Mouse (Mus musculus) spleen, adult 2 months (tissue): ENCODE measurements around the gene Kirrel3. TPM values are rescaled to one million over a fixed set of nuclear protein-coding genes. Genes with fewer than 3 reads are reported as not detected.
A peak's percentile ranks its signal among the peaks of the same experiment; 100 is the strongest.

ENCODE experiments used
- DNase-seq, 2 experiments: peaks; one replicate each; pipeline versions ENCODE4 v3.0.0 to v3.0.0-alpha.2; 2012 to 2021; ENCODE audit warnings: low spot score in 2 of 2, low read depth in 1 of 2
- H3K27ac ChIP-seq: fragments of 200-500 bp; 2 replicates; pipeline ENCODE4 v1.5.1; 2012; ENCODE audit warnings: low read length, inconsistent platforms; ENCODE audit not compliant: insufficient read depth
- H3K27me3 ChIP-seq: fragments of 200-500 bp; 2 replicates; pipeline ENCODE4 v1.6.1; 2012; ENCODE audit warnings: mild to moderate bottlenecking, moderate library complexity, low read length, inconsistent platforms; ENCODE audit not compliant: control insufficient read depth, insufficient read depth
- H3K36me3 ChIP-seq: fragments of 200-500 bp; 2 replicates; pipeline ENCODE4 v1.6.1; 2012; ENCODE audit warnings: mild to moderate bottlenecking, low read length, inconsistent platforms; ENCODE audit not compliant: control insufficient read depth, insufficient read depth
- H3K4me1 ChIP-seq: fragments of 200-500 bp; 2 replicates; pipeline ENCODE4 v1.6.1; 2011; ENCODE audit warnings: inconsistent platforms; ENCODE audit not compliant: control insufficient read depth, insufficient read depth, insufficient read length
- H3K4me3 ChIP-seq: fragments of 200-500 bp; 2 replicates; pipeline ENCODE4 v1.5.1; 2011; ENCODE audit warnings: mild to moderate bottlenecking, inconsistent platforms; ENCODE audit not compliant: insufficient read depth, insufficient read length; ENCODE audit errors: extremely low read depth
- CTCF ChIP-seq: fragments of 200-500 bp; IDR thresholded peaks from 2 replicates; pipeline ENCODE4 v1.5.1; 2011; ENCODE audit warnings: mild to moderate bottlenecking, inconsistent platforms; ENCODE audit not compliant: insufficient read depth, insufficient read length, insufficient replicate concordance; ENCODE audit errors: extremely low read depth
- POLR2A ChIP-seq: fragments of 200-500 bp; IDR thresholded peaks from 2 replicates; pipeline ENCODE4 v1.6.1; 2011; ENCODE audit warnings: low read depth, low read length, inconsistent platforms
- WGBS: fragments of 180-500 bp; shearing (Covaris S2); methylation state at CpG from one replicate; pipeline ENCODE4 v1.1.7; 2018; 5-methylcytosine and 5-hydroxymethylcytosine counted together
- polyA plus RNA-seq: library from polyadenylated mRNA; depleted of rRNA; stranded (reverse); fragments of >200 nt; gene quantifications from 2 replicates; pipeline ENCODE4 v1.2.3, GENCODE M21; 2012

The Kirrel3 gene
- polyA plus RNA-seq, 1 experiment, result 0.23 TPM

- Histone ChIP-seq H3K27me3 (no peaks in the 10 kb centered on the region), H3K4me3 (no peak overlapping the region), H3K36me3 (no peaks in the 10 kb centered on the region), H3K27ac (no peak overlapping the region), H3K4me1 (no peaks in the 10 kb centered on the region)
- no peak for DNase-seq
- WGBS, result 51% methylated on average over 5 of the region's 5 CpGs
- TF ChIP-seq CTCF (peak; percentile 10; the same call in 1 of the 2 replicates), POLR2A (no peak)
These were observed 362.0 kb downstream of the Kirrel3 start for GRCm38 (mm10) chr9:34847664-34848063.

DNA sequence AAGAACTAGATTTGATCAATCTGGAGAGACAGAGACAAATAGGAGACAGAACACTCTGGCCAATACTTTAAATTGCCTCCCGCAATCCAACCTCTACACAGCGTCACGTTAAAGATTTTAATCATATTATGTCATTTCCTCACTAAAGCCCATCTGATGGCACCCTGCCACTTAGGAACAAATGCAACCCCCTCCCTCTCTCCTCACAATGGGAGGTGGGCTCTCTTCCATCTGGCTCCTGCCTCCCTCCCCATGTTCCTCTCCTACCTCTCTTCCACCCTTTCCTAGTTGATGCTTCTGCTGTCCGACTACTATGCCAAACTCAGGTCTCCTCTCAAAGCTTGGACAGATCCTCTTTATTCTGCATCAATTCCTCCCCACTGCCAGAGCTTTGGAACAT is 365.4 kb downstream of the Kirrel3 start:
- no peak for TF ChIP-seq POLR2A
- no peak for TF ChIP-seq CTCF
- no peak overlapping the region for H3K4me3 ChIP-seq
- H3K36me3 ChIP-seq, result no peaks in the 10 kb centered on the region
- no peaks in the 10 kb centered on the region for H3K27me3 ChIP-seq
- no peak for DNase-seq
- H3K27ac ChIP-seq, result no peak overlapping the region
- no peaks in the 10 kb centered on the region for H3K4me1 ChIP-seq
- 86% methylated on average over 4 of the region's 4 CpGs for WGBS

GRCm38 (mm10) chr9:34857575-34857974 is 371.9 kb downstream of the Kirrel3 start:
- Histone ChIP-seq H3K27me3 (no peaks in the 10 kb centered on the region), H3K4me1 (no peaks in the 10 kb centered on the region), H3K27ac (no peak overlapping the region), H3K36me3 (no peaks in the 10 kb centered on the region), H3K4me3 (no peak overlapping the region)
- TF ChIP-seq CTCF (no peak), POLR2A (no peak)
- DNase-seq, result no peak
- WGBS, result 59% methylated on average over 9 of the region's 9 CpGs

GRCm38 (mm10) chr9:34858071-34858470 is 372.4 kb downstream of the Kirrel3 start:
- Histone ChIP-seq H3K27ac (no peak overlapping the region), H3K4me3 (no peak overlapping the region), H3K36me3 (no peaks in the 10 kb centered on the region), H3K27me3 (no peaks in the 10 kb centered on the region), H3K4me1 (no peaks in the 10 kb centered on the region)
- 92% methylated on average over 10 of the region's 10 CpGs for WGBS
- DNase-seq, result no peak
- TF ChIP-seq POLR2A (no peak), CTCF (no peak)

- no peaks in the 10 kb centered on the region for H3K27me3 ChIP-seq
- no peaks in the 10 kb centered on the region for H3K4me1 ChIP-seq
- no peak for TF ChIP-seq CTCF
- no peak for TF ChIP-seq POLR2A
- H3K4me3 ChIP-seq, result no peak overlapping the region
- 47% methylated on average over 4 of the region's 4 CpGs for WGBS
- H3K36me3 ChIP-seq, result no peaks in the 10 kb centered on the region
- H3K27ac ChIP-seq, result no peak overlapping the region
- DNase-seq, result no peak
These were observed 375.2 kb downstream of the Kirrel3 start for GRCm38 (mm10) chr9:34860934-34861333.

GRCm38 (mm10) chr9:34861775-34862174 is 376.1 kb downstream of the Kirrel3 start:
- H3K4me3 ChIP-seq, result no peak overlapping the region
- no peaks in the 10 kb centered on the region for H3K27me3 ChIP-seq
- no peak overlapping the region for H3K27ac ChIP-seq
- H3K36me3 ChIP-seq, result no peaks in the 10 kb centered on the region
- DNase-seq, result no peak
- WGBS, result 42% methylated on average over 2 of the region's 2 CpGs
- TF ChIP-seq POLR2A (no peak), CTCF (no peak)
- no peaks in the 10 kb centered on the region for H3K4me1 ChIP-seq

GRCm38 (mm10) chr9:34865606-34866005 is 379.9 kb downstream of the Kirrel3 start:
- DNase-seq, result no peak
- Histone ChIP-seq H3K27me3 (no peaks in the 10 kb centered on the region), H3K4me3 (no peak overlapping the region), H3K27ac (no peak overlapping the region), H3K4me1 (no peaks in the 10 kb centered on the region), H3K36me3 (no peaks in the 10 kb centered on the region)
- WGBS, result 83% methylated on average over 6 of the region's 6 CpGs
- TF ChIP-seq CTCF (no peak), POLR2A (no peak)
